Mouse (Mus musculus) midbrain, postnatal 0 days (tissue): ENCODE measurements around the gene Osm. TPM values are rescaled to one million over a fixed set of nuclear protein-coding genes. Genes with fewer than 3 reads are reported as not detected.
A peak's percentile ranks its signal among the peaks of the same experiment; 100 is the strongest.

ENCODE experiments used
- ATAC-seq: fragments of 200-750 bp; cut with Nextera tagmentation; 2 replicates; pipeline ENCODE4 v1.8.0; 2017; ENCODE audit warnings: moderate number of reproducible peaks, mild to moderate bottlenecking, moderate TSS enrichment, moderate library complexity; ENCODE audit not compliant: low FRiP score
- DNase-seq: peaks from one replicate; pipeline ENCODE4 v3.0.0-alpha.2; 2015; ENCODE audit warnings: low spot score
- H3K27ac ChIP-seq: fragments of 300-500 bp; sonication (generic); 2 replicates; pipeline ENCODE4 v1.5.1; 2014; ENCODE audit warnings: low read depth, mild to moderate bottlenecking, low read length, mixed read lengths
- H3K27me3 ChIP-seq: fragments of 300-500 bp; sonication (generic); 2 replicates; pipeline ENCODE4 v1.6.1; 2014; ENCODE audit warnings: low read length, control low read depth, mixed read lengths; ENCODE audit not compliant: insufficient read depth
- H3K36me3 ChIP-seq: fragments of 300-500 bp; sonication (generic); 2 replicates; pipeline ENCODE4 v1.6.1; 2014; ENCODE audit warnings: low read length, control low read depth, mixed read lengths; ENCODE audit not compliant: insufficient read depth
- H3K4me1 ChIP-seq: fragments of 300-500 bp; sonication (generic); 2 replicates; pipeline ENCODE4 v1.6.1; 2014; ENCODE audit warnings: mild to moderate bottlenecking, control low read depth, antibody characterized with exemption, low read length, mixed read lengths; ENCODE audit not compliant: insufficient read depth
- H3K4me2 ChIP-seq: fragments of 300-500 bp; sonication (generic); 2 replicates; pipeline ENCODE4 v1.6.1; 2014; ENCODE audit warnings: low read depth, mild to moderate bottlenecking, low read length, mixed read lengths; ENCODE audit not compliant: poor library complexity, severe bottlenecking
- H3K4me3 ChIP-seq: fragments of 300-500 bp; sonication (generic); 2 replicates; pipeline ENCODE4 v1.5.1; 2014; ENCODE audit warnings: low read depth, mild to moderate bottlenecking, low read length, moderate library complexity
- H3K9ac ChIP-seq: fragments of 300-500 bp; sonication (generic); replicated peaks from 2 replicates; pipeline ENCODE4 v1.6.1; 2014; ENCODE audit warnings: mild to moderate bottlenecking, low read length, moderate library complexity, mixed read lengths; ENCODE audit not compliant: poor library complexity, severe bottlenecking
- H3K9me3 ChIP-seq: fragments of 300-500 bp; sonication (generic); 2 replicates; pipeline ENCODE4 v1.6.1; 2016; ENCODE audit warnings: low read length, control low read depth
- CTCF ChIP-seq: IDR thresholded peaks from 2 replicates; pipeline ENCODE4 v1.5.1; 2016; ENCODE audit warnings: antibody characterized with exemption, mild to moderate bottlenecking
- WGBS: fragments of 180-500 bp; shearing (Covaris S2); extraction: QIAGEN DNeasy Blood & Tissue Kit; methylation state at CpG from one replicate; pipeline ENCODE4 v1.1.7; 2014; 5-methylcytosine and 5-hydroxymethylcytosine counted together
- polyA plus RNA-seq: library from polyadenylated mRNA; unstranded; fragments of >200 nt; fragmentation: Nextera tagmentation; extraction: Ambion mirVana; gene quantifications from 2 replicates; pipeline ENCODE4 v1.2.1, GENCODE M21; 2015
- total RNA-seq: library from RNA; depleted of rRNA; stranded (reverse); fragments of >200 nt; gene quantifications from 2 replicates; pipeline ENCODE4 v1.2.3, GENCODE M21; 2014

The Osm gene
- total and polyA plus RNA-seq, 2 experiments from 2014 or later, result 0.14 to 0.16 TPM

- Histone ChIP-seq H3K4me3 (no peak overlapping the region), H3K9me3 (no peaks in the 10 kb centered on the region), H3K27me3 (no peaks in the 10 kb centered on the region), H3K4me2 (no peak overlapping the region), H3K4me1 (no peaks in the 10 kb centered on the region), H3K27ac (no peak overlapping the region), H3K36me3 (peaks cover 10% of the 10 kb centered on the region), H3K9ac (peak overlapping the region; percentile 24; the same call in 1 of the 2 replicates)
- ATAC-seq (no peak), DNase-seq (no peak)
- TF ChIP-seq CTCF, result no peak
- 88% methylated on average over 12 of the region's 12 CpGs for WGBS
Observed at GRCm38 (mm10) chr11:4202995-4203704, 33.1 kb upstream of the Osm start.

GRCm38 (mm10) chr11:4203705-4204074 lies 32.5 kb upstream of the Osm start:
- H3K27ac ChIP-seq, result no peak overlapping the region
- peak; percentile 46 for DNase-seq

DNA sequence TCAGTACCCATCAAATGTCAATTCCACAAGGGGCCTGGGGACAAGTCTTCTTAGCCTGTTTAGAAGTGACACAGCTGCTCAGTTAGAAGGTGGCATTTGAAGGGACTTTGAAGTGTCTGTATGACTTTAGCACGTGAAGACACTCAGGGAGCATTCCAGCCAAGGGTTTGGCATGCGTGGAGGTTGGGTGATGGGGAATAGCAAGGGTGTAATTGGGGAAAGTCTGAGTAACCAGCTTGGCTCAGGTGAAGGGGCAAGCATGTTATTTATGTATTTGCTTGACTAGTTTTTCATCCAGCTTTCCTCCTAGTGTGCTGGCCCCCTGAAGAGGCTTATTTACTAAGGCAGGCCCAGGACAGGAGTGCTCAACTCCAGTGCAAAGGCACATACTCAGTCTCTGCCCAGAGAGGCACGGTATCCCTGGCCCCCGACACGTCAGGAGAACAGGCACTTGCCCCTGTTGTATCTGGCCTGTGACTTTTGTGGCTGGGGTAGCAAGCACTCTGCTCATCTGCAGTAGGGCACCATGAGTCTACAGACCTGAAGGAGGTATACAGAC lies 31.0 kb upstream of the Osm start:
- Histone ChIP-seq H3K27me3 (no peaks in the 10 kb centered on the region), H3K4me2 (no peak overlapping the region), H3K36me3 (peaks cover 25% of the 10 kb centered on the region), H3K4me1 (no peaks in the 10 kb centered on the region), H3K9me3 (no peaks in the 10 kb centered on the region), H3K4me3 (no peak overlapping the region), H3K9ac (no peak overlapping the region), H3K27ac (no peak overlapping the region)
- ATAC-seq (no peak), DNase-seq (no peak)
- TF ChIP-seq CTCF, result no peak
- WGBS, result 91% methylated on average over 5 of the region's 5 CpGs

More at GRCm38 (mm10) chr11:4203705-4204074, 32.5 kb upstream of the Osm start:
- H3K9ac ChIP-seq, result peak overlapping the region; percentile 24; the same call in 1 of the 2 replicates
- no peak overlapping the region for H3K4me2 ChIP-seq
- ATAC-seq, result no peak
- H3K4me1 ChIP-seq, result no peaks in the 10 kb centered on the region
- H3K9me3 ChIP-seq, result no peaks in the 10 kb centered on the region
- 42% methylated on average over 2 of the region's 2 CpGs for WGBS
- H3K36me3 ChIP-seq, result peaks cover 13% of the 10 kb centered on the region
- H3K4me3 ChIP-seq, result no peak overlapping the region
- TF ChIP-seq CTCF, result no peak
- no peaks in the 10 kb centered on the region for H3K27me3 ChIP-seq

GRCm38 (mm10) chr11:4205951-4206350 lies 30.3 kb upstream of the Osm start:
- no peaks in the 10 kb centered on the region for H3K9me3 ChIP-seq

GRCm38 (mm10) chr11:4206563-4206962 lies 29.7 kb upstream of the Osm start:
- TF ChIP-seq CTCF, result no peak
- Histone ChIP-seq H3K36me3 (peaks cover 37% of the 10 kb centered on the region), H3K4me3 (no peak overlapping the region), H3K4me1 (no peaks in the 10 kb centered on the region), H3K9ac (no peak overlapping the region), H3K27ac (no peak overlapping the region), H3K9me3 (no peaks in the 10 kb centered on the region), H3K27me3 (no peaks in the 10 kb centered on the region), H3K4me2 (no peak overlapping the region)
- ATAC-seq (no peak), DNase-seq (no peak)
- WGBS, result 78% methylated on average over 6 of the region's 6 CpGs

More at GRCm38 (mm10) chr11:4205951-4206350, 30.3 kb upstream of the Osm start:
- TF ChIP-seq CTCF, result no peak
- H3K4me2 ChIP-seq, result no peak overlapping the region
- ATAC-seq, result no peak
- H3K27ac ChIP-seq, result no peak overlapping the region
- no peaks in the 10 kb centered on the region for H3K4me1 ChIP-seq
- H3K36me3 ChIP-seq, result peaks cover 33% of the 10 kb centered on the region
- no peaks in the 10 kb centered on the region for H3K27me3 ChIP-seq
- no peak overlapping the region for H3K9ac ChIP-seq
- DNase-seq, result no peak
- H3K4me3 ChIP-seq, result no peak overlapping the region
- 92% methylated on average over 7 of the region's 7 CpGs for WGBS

GRCm38 (mm10) chr11:4207655-4208054 lies 28.6 kb upstream of the Osm start:
- WGBS, result 94% methylated on average over 9 of the region's 9 CpGs
- Histone ChIP-seq H3K27ac (no peak overlapping the region), H3K4me2 (no peak overlapping the region), H3K27me3 (no peaks in the 10 kb centered on the region), H3K9ac (no peak overlapping the region), H3K4me1 (no peaks in the 10 kb centered on the region), H3K36me3 (peaks cover 48% of the 10 kb centered on the region), H3K9me3 (no peaks in the 10 kb centered on the region), H3K4me3 (no peak overlapping the region)
- ATAC-seq, result no peak
- DNase-seq, result no peak
- TF ChIP-seq CTCF, result no peak
